Mouse (Mus musculus) CD4-positive, CD25-positive, alpha-beta regulatory T cell, adult 4 months (primary cell): ENCODE data around the gene Magi1. TPM values are rescaled to one million over a fixed set of nuclear protein-coding genes. Genes with fewer than 3 reads are reported as not detected.

Experiments
- ATAC-seq: one replicate; pipeline ENCODE4 v1.8.0; 2017
- polyA plus RNA-seq, 2 experiments: library from polyadenylated mRNA; unstranded; fragments of 100-300 nt; shearing (Covaris generic); gene quantifications; one replicate each; pipeline ENCODE4 v1.2.1; 2017

Magi1 gene
- polyA plus RNA-seq, 2 experiments from 2014 or later, result 0.08 to 0.54 TPM

DNA sequence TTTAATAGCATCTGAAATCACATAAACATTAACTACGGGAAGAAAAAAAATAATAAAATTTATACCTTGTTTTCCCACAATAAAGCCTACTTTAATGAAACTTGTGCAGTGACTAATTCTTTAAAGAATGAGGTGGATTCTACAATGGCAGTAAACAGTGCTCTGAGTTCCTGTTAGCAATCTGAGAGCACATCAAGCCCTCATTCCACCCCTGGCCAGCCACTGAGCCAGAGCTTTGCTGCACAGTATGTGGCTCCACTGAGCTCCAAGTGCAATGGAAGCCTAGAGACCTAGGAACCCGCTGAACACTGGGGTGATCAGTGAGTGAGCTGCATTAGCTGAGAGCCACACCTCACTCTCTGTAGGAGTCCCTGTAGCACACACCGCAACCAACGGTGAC, 127.7 kb downstream of the Magi1 start:
- no peak for ATAC-seq

DNA sequence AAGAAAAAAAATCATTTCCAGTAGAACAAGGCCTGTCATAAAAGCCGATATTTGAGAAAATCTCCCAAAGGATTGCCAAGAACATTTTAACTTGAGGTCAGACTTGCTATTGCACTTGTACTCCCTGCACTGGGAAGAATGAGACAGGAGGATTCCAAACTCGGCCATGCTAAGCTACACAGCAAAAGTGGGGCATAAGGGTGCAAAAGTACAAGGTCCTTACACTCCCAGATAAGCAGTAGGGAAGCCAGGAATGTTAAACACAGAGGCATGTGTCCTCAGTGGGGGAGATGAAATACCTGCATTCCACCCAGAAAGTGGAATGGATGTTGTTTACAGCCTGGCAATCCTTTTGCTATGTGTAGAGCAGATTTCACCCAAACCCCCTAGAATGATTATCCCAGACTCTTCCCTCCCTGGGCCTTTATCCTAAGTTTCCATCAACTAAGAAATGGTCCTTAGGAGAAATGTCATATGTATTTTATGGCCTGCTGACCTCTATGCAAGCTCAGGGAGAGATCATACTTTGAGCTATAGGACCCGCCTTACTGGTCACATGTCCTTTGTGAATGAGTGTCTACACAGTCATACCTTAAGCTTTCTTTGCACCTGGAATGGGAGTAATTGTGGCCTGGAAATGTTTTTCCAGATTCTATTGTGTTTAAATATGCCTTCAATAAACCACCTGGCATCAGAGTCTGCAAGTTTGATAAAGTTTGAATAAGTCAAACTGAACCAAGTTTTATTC, 128.7 kb downstream of the Magi1 start:
- no peak for ATAC-seq

DNA sequence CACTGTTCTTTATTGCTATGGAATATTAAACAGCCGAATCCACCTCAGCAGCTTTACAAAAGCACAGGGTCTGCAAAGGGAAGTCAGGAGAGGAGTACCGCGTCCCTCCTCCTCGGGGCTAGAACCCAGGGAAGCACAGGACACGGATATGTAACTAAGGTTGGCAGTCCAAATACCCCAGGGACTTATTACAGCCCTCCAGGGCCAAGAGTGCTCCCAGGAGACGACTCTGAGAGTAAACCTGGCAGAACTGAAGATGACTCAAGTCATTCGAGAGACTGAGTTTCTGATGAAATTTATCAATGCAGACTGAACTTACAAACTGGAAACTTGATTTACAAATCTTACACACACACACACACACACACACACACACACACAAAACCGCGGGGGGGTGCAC, 130.8 kb downstream of the Magi1 start:
- ATAC-seq, result no peak

- no peak for ATAC-seq
Observed at GRCm38 (mm10) chr6:94150876-94151275, 132.8 kb downstream of the Magi1 start.

DNA sequence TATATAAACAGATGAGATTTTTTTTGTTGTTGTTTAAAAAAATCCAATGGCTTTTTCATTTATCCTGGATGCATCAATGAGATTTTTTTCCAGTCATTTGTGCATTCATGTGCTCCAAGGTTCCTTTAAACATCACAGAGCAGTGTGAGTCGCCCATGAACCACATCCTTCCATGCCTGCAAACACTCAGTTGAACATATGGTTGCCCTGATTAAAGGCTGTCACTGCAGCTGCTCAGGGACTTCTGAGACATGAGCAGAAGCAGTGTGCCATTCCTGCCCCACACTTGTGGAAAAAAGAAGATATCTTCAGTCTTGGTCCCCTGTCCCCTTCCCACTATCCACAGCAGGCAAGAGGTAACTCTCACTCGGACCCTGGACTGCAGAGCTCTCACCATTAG, 133.9 kb downstream of the Magi1 start:
- no peak for ATAC-seq

DNA sequence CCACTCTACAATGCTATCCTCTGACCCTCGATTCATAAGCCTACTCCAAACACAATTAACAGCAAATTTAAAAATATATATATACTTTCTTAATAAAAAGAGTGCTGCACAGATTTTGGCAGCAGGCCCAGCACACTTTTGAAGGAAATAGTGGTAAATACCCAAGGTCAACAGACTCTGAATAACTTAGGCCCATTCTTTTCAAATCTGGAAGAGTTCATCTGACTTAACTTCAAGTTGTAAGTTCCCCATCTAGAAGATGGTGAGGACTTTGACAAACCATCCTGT, 137.6 kb downstream of the Magi1 start:
- no peak for ATAC-seq

- no peak for ATAC-seq
Observed at GRCm38 (mm10) chr6:94145430-94146205, 138.1 kb downstream of the Magi1 start.

DNA sequence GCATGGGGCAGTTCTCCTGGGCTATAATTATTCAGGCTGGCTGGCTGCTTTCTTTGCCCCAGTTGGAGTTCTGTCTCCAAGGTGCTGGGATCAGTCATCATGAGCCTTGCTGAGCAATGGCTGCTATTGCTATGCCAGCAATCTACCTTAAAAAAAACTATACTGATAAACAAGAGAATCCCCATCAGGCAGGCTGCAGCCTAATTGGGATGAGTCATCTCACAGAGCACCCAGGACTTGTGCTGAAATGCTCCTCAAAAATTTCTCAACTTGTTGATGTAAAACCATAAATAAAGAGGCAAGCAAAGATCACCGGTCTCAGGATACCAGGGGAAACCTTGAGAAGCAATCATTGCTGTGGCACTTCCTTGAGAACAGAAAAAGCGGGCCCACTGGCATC, 141.2 kb downstream of the Magi1 start:
- ATAC-seq, result no peak

- no peak for ATAC-seq
Observed at GRCm38 (mm10) chr6:94141496-94141895, 142.2 kb downstream of the Magi1 start.

- no peak for ATAC-seq
Observed at GRCm38 (mm10) chr6:94139952-94140414, 143.7 kb downstream of the Magi1 start.

DNA sequence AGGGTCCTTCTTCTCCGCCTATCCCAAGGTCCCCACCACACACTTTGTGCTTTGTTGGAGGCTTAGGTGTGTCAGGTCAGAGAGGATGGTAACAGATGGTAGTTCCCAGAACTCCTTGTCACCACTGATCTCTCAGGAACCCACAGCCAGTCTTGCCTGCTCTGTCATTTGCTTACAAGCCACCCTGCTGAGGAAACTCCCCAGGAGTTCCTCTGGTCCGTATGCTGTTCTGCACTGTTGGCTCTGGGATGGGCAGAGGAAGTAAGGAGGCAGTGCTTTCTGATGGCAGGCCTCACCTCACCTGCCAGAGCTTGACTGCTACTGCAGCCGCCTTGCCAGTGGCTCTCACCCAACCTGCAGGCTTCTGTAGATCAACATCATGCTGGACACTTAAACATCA, 147.0 kb downstream of the Magi1 start:
- ATAC-seq, result no peak

DNA sequence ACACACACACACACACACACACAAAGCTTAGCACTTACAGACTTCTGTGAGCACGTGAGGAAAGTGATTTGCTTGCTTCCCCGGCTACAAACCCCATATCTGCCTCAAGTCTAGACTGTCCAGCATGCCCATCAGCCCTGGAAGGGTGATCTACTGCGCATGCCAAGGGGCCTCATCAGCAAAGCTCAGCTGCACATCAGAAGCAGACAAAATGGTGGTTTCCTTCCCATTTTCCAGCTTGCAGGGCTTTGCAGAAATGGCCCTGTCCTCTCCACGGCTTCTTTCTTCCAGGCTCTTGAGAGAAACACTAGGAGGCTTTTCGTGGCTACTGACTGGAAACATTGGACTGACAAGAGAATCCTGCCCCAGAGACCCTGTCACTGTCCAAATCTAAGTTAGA, 149.6 kb downstream of the Magi1 start:
- ATAC-seq, result no peak

DNA sequence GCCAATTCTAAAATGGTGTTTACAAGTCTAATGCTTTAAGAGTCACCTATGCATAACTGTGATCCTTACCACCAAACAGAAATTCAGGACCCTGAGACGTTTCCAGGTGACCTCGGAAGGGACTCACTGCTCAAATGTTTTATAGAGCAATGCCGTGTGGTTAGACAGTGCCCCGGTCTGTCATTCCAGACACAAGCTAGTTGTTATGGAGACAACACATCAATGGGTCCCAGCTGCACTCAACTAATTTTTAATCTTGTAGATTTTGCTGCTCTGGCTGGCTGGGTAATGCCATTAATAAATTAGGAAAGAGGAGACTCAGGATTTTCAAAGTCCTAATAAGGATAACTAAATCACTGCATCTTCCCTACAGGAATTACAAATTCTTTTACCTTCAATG, 151.7 kb downstream of the Magi1 start:
- ATAC-seq, result no peak

- ATAC-seq, result no peak
Observed at GRCm38 (mm10) chr6:94130389-94130788, 153.3 kb downstream of the Magi1 start.

GRCm38 (mm10) chr6:94126763-94127162, 157.0 kb downstream of the Magi1 start:
- no peak for ATAC-seq

DNA sequence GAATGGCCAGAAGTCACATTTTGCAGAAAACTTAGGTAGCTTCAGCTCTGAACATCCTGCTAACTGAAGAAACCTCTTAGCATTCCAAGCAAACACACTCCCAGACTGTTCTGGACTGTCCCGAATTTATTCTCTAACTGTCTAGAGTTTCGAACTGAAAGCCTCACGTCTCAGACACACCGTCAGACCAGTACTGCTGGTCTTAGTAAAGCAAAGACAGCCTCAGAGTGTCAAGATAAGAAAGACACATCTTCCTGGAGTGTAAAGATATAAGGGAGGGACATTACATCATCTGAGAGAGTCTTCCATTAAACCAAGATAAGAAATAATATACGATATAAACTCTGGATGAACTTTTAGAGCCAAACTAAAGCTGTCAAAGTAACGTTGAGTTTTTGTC, 158.6 kb downstream of the Magi1 start:
- no peak for ATAC-seq

GRCm38 (mm10) chr6:94124279-94124678, 159.4 kb downstream of the Magi1 start:
- ATAC-seq, result no peak

- ATAC-seq, result no peak
Observed at GRCm38 (mm10) chr6:94122566-94123150, 161.1 kb downstream of the Magi1 start.

DNA sequence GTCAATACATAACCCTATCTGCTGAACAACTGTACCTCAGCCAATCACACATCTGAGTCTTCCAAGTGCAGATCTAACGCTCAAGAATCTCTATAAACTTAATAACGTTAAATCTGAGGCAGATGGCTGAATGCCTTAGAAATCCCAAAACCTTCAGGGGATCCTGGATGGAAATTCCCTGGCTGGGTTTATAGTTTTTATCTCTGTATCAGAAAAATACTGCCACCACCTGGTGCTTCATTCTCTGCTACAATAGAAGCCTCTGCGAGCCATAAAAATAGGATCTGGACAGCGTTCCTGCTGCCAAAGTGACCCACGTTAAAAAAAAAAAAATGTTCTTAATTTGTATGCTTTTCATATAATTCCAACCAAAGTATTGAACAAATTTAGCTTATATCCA, 162.2 kb downstream of the Magi1 start:
- ATAC-seq, result no peak

DNA sequence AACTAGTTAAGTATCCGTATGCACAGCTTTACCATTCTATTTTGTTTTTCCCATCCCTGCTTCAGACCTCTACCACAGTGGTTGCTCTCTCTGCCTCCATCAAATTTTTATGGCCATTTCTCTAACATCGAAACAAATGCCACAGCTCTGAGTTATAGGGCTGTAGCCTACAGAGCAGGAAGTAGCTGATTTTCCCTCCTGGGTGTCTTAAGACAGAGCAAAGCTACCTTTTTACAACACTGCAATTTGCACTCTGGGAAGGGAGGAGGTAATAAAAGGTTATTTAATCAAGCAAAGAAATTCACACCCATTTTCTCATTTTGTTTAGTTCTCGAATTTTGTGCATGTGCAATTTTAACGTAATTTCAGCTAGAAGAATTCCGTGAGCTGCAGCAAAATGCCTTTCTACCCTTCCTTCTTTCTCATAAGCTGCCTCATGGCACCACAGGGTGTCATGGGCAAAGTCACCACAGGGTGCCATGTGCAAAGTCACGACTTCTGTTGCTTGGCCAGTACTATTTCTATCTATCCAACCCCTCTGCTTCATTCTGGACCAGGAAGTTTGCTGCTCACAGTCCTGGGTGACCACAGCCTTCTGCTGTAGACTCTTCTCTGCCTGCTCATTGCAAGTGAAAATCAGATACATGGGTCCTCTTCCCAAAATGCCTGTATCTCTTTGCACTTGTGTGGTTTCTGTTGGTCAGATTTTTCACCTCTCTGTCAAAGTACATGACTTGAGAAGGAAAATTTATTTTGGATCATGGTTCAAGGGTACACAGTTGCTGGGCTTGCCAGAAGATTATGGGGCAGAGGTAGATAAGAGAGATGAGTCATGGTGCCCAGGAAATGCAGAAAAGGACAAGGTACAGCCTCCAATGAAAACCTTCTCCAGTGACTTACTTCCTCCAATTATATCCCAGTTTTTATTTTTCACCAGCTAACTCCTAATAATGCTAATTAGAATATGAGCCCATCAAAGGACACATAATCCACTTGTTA, 167.0 kb downstream of the Magi1 start:
- no peak for ATAC-seq

- no peak for ATAC-seq
Observed at GRCm38 (mm10) chr6:94111833-94112232, 171.9 kb downstream of the Magi1 start.

DNA sequence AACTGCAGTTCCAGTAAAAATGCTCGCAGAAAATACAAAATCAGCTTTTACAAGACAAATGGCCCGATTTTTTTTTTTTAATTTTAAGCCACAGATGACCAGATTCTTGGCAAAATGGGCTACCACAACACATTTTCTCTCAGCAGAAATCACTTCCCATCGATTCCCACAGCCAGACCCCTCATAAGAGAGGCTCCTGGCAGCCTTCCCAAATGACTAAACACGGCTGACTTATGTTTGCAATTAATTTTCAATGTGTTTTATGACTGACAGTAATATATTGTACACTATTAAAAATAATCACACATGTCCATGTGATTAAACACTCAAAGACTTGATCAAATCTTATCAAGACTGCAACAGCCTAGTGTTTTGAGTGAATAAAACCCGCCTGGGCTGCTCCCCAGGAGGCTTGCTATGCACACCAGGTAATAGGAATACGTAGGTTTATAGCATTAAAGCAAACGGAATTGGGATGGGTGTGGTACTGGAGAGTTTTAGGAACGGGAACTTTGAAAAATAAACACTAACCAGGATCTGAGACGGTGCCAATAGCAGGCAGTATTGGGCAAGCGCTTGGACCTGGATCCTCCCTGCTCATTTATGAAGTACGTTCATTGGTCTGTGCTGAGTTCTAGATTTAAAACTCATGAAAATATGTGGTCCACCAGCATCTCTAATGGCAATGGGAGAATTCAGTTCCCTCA, 176.2 kb downstream of the Magi1 start:
- no peak for ATAC-seq
